In genomic region chr9:14641310-14642067, GRCm38 (mm10) we compare ENCODE assay signal across 8 mouse cellular contexts. TPM values are rescaled to one million over a fixed set of nuclear protein-coding genes. Genes with fewer than 3 reads are reported as not detected.
DNase-seq lines count a peak whose midpoint lies in the region; ATAC-seq and TF ChIP-seq lines count a peak whose summit lies in the region.

No protein-coding gene starts in this region.

- H3K4me3 ChIP-seq in cortical plate, adult 2 months (ENCODE audit: insufficient read depth, low read length), result no peak overlapping the region
- H3K4me3 ChIP-seq in liver, embryonic 12.5 days, result no peak overlapping the region
- no peak overlapping the region for H3K4me3 ChIP-seq in small intestine, adult 2 months (ENCODE audit: low read depth, low read length)

- peak overlapping the region; percentile 5; the same call in 1 of the 2 replicates for H3K27ac ChIP-seq in cortical plate, adult 2 months (ENCODE audit: insufficient read depth, low read length)
- peak overlapping the region; percentile 27; the same call in 1 of the 2 replicates for H3K27ac ChIP-seq in liver, embryonic 12.5 days
- H3K27ac ChIP-seq in small intestine, adult 2 months (ENCODE audit: insufficient read depth, low read depth, low read length), result 0 out of 2 replicates have a peak overlapping the region, but pooled peaks have one; percentile 21

- peak; percentile 3 for DNase-seq in CD4-positive, CD25-positive, alpha-beta regulatory T cell, adult 2 months (ENCODE audit: low read depth, low spot score)
- DNase-seq in heart, postnatal 36 days, result peak; percentile 40 to 50
- DNase-seq in right cerebral cortex, adult 18-20 months, result no peak

- 18% methylated on average over 7 of the region's 7 CpGs for WGBS in liver, embryonic 12.5 days (ENCODE audit: insufficient replicate concordance)
- WGBS in small intestine, adult 2 months, result 44% methylated on average over 7 of the region's 7 CpGs

- TF ChIP-seq POLR2A in cortical plate, adult 2 months (IDR thresholded peaks at IDR 0.05; ENCODE audit: extremely low read depth, insufficient read depth, low read length), result no peak
- no peak for TF ChIP-seq POLR2A in small intestine, adult 2 months (IDR thresholded peaks at IDR 0.05; ENCODE audit: low read depth, low read length)

- H3K4me1 ChIP-seq in cortical plate, adult 2 months (ENCODE audit: control insufficient read depth, insufficient read depth, low read length), result no peaks in the 10 kb centered on the region
- no peaks in the 10 kb centered on the region; the same call in 1 of the 2 replicates for H3K4me1 ChIP-seq in liver, embryonic 12.5 days
- no peaks in the 10 kb centered on the region for H3K4me1 ChIP-seq in small intestine, adult 2 months (ENCODE audit: control insufficient read depth, insufficient read depth, insufficient read length, low read length)

- intact Hi-C loops in heart, postnatal 36 days (cut with DNase I), result loop anchor here (2.0 kb wide), 1 partner anchor 27 kb away; no protein-coding TSS in a partner anchor

- no peak for TF ChIP-seq CTCF in cortical plate, adult 2 months (IDR thresholded peaks at IDR 0.05; ENCODE audit: extremely low read depth, insufficient read depth, low read length)
- no peak for TF ChIP-seq CTCF in small intestine, adult 2 months (IDR thresholded peaks at IDR 0.05; ENCODE audit: extremely low read depth, insufficient read length, insufficient replicate concordance, low read depth, low read length)

- H3K9me3 ChIP-seq in liver, embryonic 12.5 days (replicated peaks), result no peaks in the 10 kb centered on the region

- H3K36me3 ChIP-seq in liver, embryonic 12.5 days, result no peaks in the 10 kb centered on the region
- H3K36me3 ChIP-seq in small intestine, adult 2 months (ENCODE audit: control insufficient read depth, insufficient read depth, low read length), result no peaks in the 10 kb centered on the region

- H3K9ac ChIP-seq in liver, embryonic 12.5 days, result no peak overlapping the region

- H3K4me2 ChIP-seq in liver, embryonic 12.5 days, result no peak overlapping the region

- ATAC-seq in CD4-positive, CD25-positive, alpha-beta regulatory T cell, adult 4 months, result no peak
- ATAC-seq in liver, embryonic 12.5 days, result peak; percentile 58
- no peak for ATAC-seq in erythroblast, adult 5-6 weeks (replicated peaks; ENCODE audit: low FRiP score, poor library complexity, severe bottlenecking)

- H3K27me3 ChIP-seq in liver, embryonic 12.5 days (replicated peaks), result peaks cover 16% of the 10 kb centered on the region; the same call in 1 of the 2 replicates
- H3K27me3 ChIP-seq in small intestine, adult 2 months (ENCODE audit: control insufficient read depth, insufficient read depth, low read length), result no peaks in the 10 kb centered on the region

RNA-seq across cellular contexts. Expression of gene Amotl1, which starts 3.4 kb away (rescaled TPM):
- under 1 TPM in 1 of 2 experiments, not detected in 1; 0.06 TPM for polyA plus RNA-seq in CD4-positive, CD25-positive, alpha-beta regulatory T cell, adult 4 months (2017; shearing (Covaris generic))
- polyA plus RNA-seq in cortical plate, adult 2 months (2012; rRNA removed), result 8.0 TPM in 2 replicates
- 10 to 100 TPM; 52.8 to 58.6 TPM for total RNA-seq in heart, postnatal 36 days (2021)
- polyA plus RNA-seq in liver, embryonic 12.5 days (2016; fragmentation: Nextera tagmentation; extraction: Ambion mirVana), result 3.4 and 3.9 TPM in 2 replicates
- polyA plus RNA-seq in small intestine, adult 2 months (2012; rRNA removed), result 6.7 and 9.4 TPM in 2 replicates
- 0.21 TPM in 1 of 2 replicates, not detected in the other for total RNA-seq in erythroblast, adult 5-6 weeks (2015; ENCODE audit: low replicate concordance)
- not detected in 2 replicates for total RNA-seq in erythroblast, adult 5-6 weeks (2017; ENCODE audit: low replicate concordance)
